Mouse (Mus musculus) G1E (cell line): ENCODE measurements around the gene Ctse.

Experiments
- CTCF ChIP-seq: IDR thresholded peaks from 2 replicates; pipeline ENCODE4 v1.5.1; 2012; ENCODE audit warnings: low read depth, low read length, inconsistent platforms, mixed read lengths
- POLR2AphosphoS5 ChIP-seq: IDR thresholded peaks from 2 replicates; pipeline ENCODE4 v1.6.1; 2012; ENCODE audit warnings: low read depth, low read length, inconsistent platforms; ENCODE audit not compliant: insufficient replicate concordance

DNA sequence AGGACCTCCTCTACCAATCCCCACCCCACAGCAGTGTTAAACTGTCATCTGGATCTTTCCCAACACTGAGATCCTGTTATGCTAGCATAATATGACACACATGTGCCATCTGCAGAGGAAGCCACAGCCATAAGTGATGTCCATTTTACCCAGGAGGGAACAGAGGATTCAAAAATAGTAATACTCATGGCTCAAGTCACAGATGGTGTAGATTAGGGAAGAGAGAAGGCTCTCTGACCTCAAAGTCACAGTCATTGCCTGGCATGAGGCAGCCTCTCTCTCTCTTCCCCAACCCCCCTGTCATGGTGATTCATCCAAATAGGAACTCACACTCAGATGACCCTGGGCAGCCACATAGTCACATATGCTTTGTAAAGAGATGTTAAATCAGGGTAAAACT is 53.2 kb downstream of the Ctse start:
- TF ChIP-seq CTCF = no peak
- TF ChIP-seq POLR2AphosphoS5 = no peak
